Mouse (Mus musculus): ENCODE results near the gene Clspn. TPM values are rescaled to one million over a fixed set of nuclear protein-coding genes. Genes with fewer than 3 reads are reported as not detected.

The Clspn gene
- polyA plus RNA-seq, 1 experiment from 2014 or later: 6.5 TPM

GRCm38 (mm10) chr4:126576281-126576680 is 19.5 kb downstream of the Clspn start:
- Histone ChIP-seq H3K9ac (no peak overlapping the region), H3K4me2 (no peak overlapping the region), H3K27me3 (no peaks in the 10 kb centered on the region), H3K27ac (replicated peaks) (no peak overlapping the region), H3K4me3 (no peak overlapping the region), H3K4me1 (replicated peaks) (no peaks in the 10 kb centered on the region), H3K9me3 (no peaks in the 10 kb centered on the region), H3K36me3 (peaks cover 77% of the 10 kb centered on the region)
- no peak for ATAC-seq (ENCODE audit: low read depth)
- WGBS: 95% methylated on average over 5 of the region's 5 CpGs

- WGBS: 95% methylated on average over 3 of the region's 3 CpGs
- H3K27me3 ChIP-seq: no peaks in the 10 kb centered on the region
- H3K4me2 ChIP-seq: no peak overlapping the region
- H3K36me3 ChIP-seq: peaks cover 71% of the 10 kb centered on the region
- H3K4me3 ChIP-seq: no peak overlapping the region
- H3K9ac ChIP-seq: no peak overlapping the region
- no peaks in the 10 kb centered on the region for H3K4me1 ChIP-seq (replicated peaks)
- H3K9me3 ChIP-seq: no peaks in the 10 kb centered on the region
- ATAC-seq (ENCODE audit: low read depth): no peak
- H3K27ac ChIP-seq (replicated peaks): no peak overlapping the region
Observed at GRCm38 (mm10) chr4:126577920-126578319, 21.2 kb downstream of the Clspn start.

- Histone ChIP-seq H3K27ac (replicated peaks) (no peak overlapping the region), H3K36me3 (peaks cover 60% of the 10 kb centered on the region), H3K4me1 (replicated peaks) (no peaks in the 10 kb centered on the region), H3K27me3 (no peaks in the 10 kb centered on the region), H3K9me3 (no peaks in the 10 kb centered on the region), H3K9ac (no peak overlapping the region), H3K4me2 (no peak overlapping the region), H3K4me3 (no peak overlapping the region)
- ATAC-seq (ENCODE audit: low read depth): no peak
- WGBS: 87% methylated on average over 2 of the region's 2 CpGs
Observed at GRCm38 (mm10) chr4:126579077-126579476, 22.3 kb downstream of the Clspn start.

GRCm38 (mm10) chr4:126585739-126586138 is 29.0 kb downstream of the Clspn start:
- Histone ChIP-seq H3K4me2 (no peak overlapping the region), H3K27ac (replicated peaks) (no peak overlapping the region), H3K36me3 (peaks cover 38% of the 10 kb centered on the region), H3K27me3 (no peaks in the 10 kb centered on the region), H3K9ac (no peak overlapping the region), H3K4me3 (no peak overlapping the region), H3K9me3 (no peaks in the 10 kb centered on the region), H3K4me1 (replicated peaks) (no peaks in the 10 kb centered on the region)
- WGBS: 97% methylated on average over 13 of the region's 13 CpGs
- no peak for ATAC-seq (ENCODE audit: low read depth)

GRCm38 (mm10) chr4:126592039-126592438 is 35.3 kb downstream of the Clspn start:
- no peak for ATAC-seq (ENCODE audit: low read depth)
- 91% methylated on average over 6 of the region's 6 CpGs for WGBS
- no peaks in the 10 kb centered on the region for H3K4me1 ChIP-seq (replicated peaks)

GRCm38 (mm10) chr4:126599971-126600754 is 43.4 kb downstream of the Clspn start:
- Histone ChIP-seq H3K9me3 (no peaks in the 10 kb centered on the region), H3K4me3 (no peak overlapping the region), H3K27ac (replicated peaks) (no peak overlapping the region), H3K27me3 (peaks cover 17% of the 10 kb centered on the region), H3K4me1 (replicated peaks) (peaks cover 13% of the 10 kb centered on the region), H3K36me3 (no peaks in the 10 kb centered on the region), H3K4me2 (no peak overlapping the region), H3K9ac (no peak overlapping the region)
- 0 out of 2 replicates have a peak, but pooled peaks have one; percentile 56 for ATAC-seq (ENCODE audit: low read depth)
- WGBS: 31% methylated on average over 8 of the region's 8 CpGs

More at GRCm38 (mm10) chr4:126592039-126592438, 35.3 kb downstream of the Clspn start:
- H3K27me3 ChIP-seq: no peaks in the 10 kb centered on the region
- no peak overlapping the region for H3K4me2 ChIP-seq
- H3K27ac ChIP-seq (replicated peaks): no peak overlapping the region
- no peak overlapping the region for H3K4me3 ChIP-seq
- no peaks in the 10 kb centered on the region for H3K9me3 ChIP-seq
- H3K36me3 ChIP-seq: peaks cover 20% of the 10 kb centered on the region
- no peak overlapping the region for H3K9ac ChIP-seq

GRCm38 (mm10) chr4:126601597-126602444 is 45.1 kb downstream of the Clspn start:
- peaks cover 23% of the 10 kb centered on the region for H3K27me3 ChIP-seq
- H3K36me3 ChIP-seq: no peaks in the 10 kb centered on the region
- peaks cover 13% of the 10 kb centered on the region for H3K4me1 ChIP-seq (replicated peaks)
- 25% methylated on average over 19 of the region's 22 CpGs for WGBS
- ATAC-seq (ENCODE audit: low read depth): peak; percentile 87
- H3K9me3 ChIP-seq: no peaks in the 10 kb centered on the region
- H3K4me2 ChIP-seq: peak overlapping the region; percentile 46
- no peak overlapping the region for H3K4me3 ChIP-seq
- H3K27ac ChIP-seq (replicated peaks): no peak overlapping the region
- peak overlapping the region; percentile 52; the same call in 1 of the 2 replicates for H3K9ac ChIP-seq

- Histone ChIP-seq H3K27ac (replicated peaks) (no peak overlapping the region), H3K27me3 (peaks cover 23% of the 10 kb centered on the region), H3K4me3 (no peak overlapping the region), H3K4me2 (peak overlapping the region; percentile 46), H3K9me3 (no peaks in the 10 kb centered on the region), H3K4me1 (replicated peaks) (peaks cover 13% of the 10 kb centered on the region), H3K9ac (peak overlapping the region; percentile 52; the same call in 1 of the 2 replicates), H3K36me3 (no peaks in the 10 kb centered on the region)
- peak; percentile 64; the same call in 1 of the 2 replicates for ATAC-seq (ENCODE audit: low read depth)
- WGBS: 12% methylated on average over 6 of the region's 6 CpGs
Observed at GRCm38 (mm10) chr4:126602445-126602762, 45.7 kb downstream of the Clspn start.

- WGBS: 91% methylated on average over 2 of the region's 2 CpGs
- H3K9ac ChIP-seq: no peak overlapping the region
- peaks cover 13% of the 10 kb centered on the region for H3K4me1 ChIP-seq (replicated peaks)
- no peaks in the 10 kb centered on the region for H3K9me3 ChIP-seq
- no peak for ATAC-seq (ENCODE audit: low read depth)
- H3K27me3 ChIP-seq: peaks cover 30% of the 10 kb centered on the region
- no peak overlapping the region for H3K27ac ChIP-seq (replicated peaks)
- no peak overlapping the region for H3K4me2 ChIP-seq
- no peaks in the 10 kb centered on the region for H3K36me3 ChIP-seq
- H3K4me3 ChIP-seq: no peak overlapping the region
Observed at GRCm38 (mm10) chr4:126604141-126604540, 47.4 kb downstream of the Clspn start.

GRCm38 (mm10) chr4:126605751-126606150 is 49.0 kb downstream of the Clspn start:
- ATAC-seq (ENCODE audit: low read depth): no peak
- Histone ChIP-seq H3K9me3 (no peaks in the 10 kb centered on the region), H3K4me3 (no peak overlapping the region), H3K27ac (replicated peaks) (no peak overlapping the region), H3K36me3 (no peaks in the 10 kb centered on the region), H3K4me1 (replicated peaks) (peaks cover 18% of the 10 kb centered on the region), H3K27me3 (peaks cover 30% of the 10 kb centered on the region), H3K4me2 (no peak overlapping the region), H3K9ac (no peak overlapping the region)
- 86% methylated on average over 4 of the region's 4 CpGs for WGBS

- Histone ChIP-seq H3K27me3 (peaks cover 23% of the 10 kb centered on the region), H3K4me2 (peak within 1 kb of the TSS; percentile 79), H3K36me3 (peaks cover 9% of the 10 kb centered on the region), H3K9me3 (no peaks in the 10 kb centered on the region), H3K4me3 (peak within 1 kb of the TSS; percentile 58), H3K9ac (peak within 1 kb of the TSS; percentile 83), H3K27ac (replicated peaks) (peak within 1 kb of the TSS; percentile 35), H3K4me1 (replicated peaks) (0 out of 2 replicates have a peak, but pooled peaks cover 11% of the 10 kb centered on the region)
- peak; percentile 86 for ATAC-seq (ENCODE audit: low read depth)
- under 1% methylated on average over 48 of the region's 48 CpGs for WGBS
Observed at GRCm38 (mm10) chr4:126609606-126610181, 53.0 kb downstream of the Clspn start, which contains the start of gene 5730409E04Rik. TSS of gene 5730409E04Rik (plus strand) at chr4:126609818.

GRCm38 (mm10) chr4:126611991-126612390 is 55.3 kb downstream of the Clspn start:
- no peaks in the 10 kb centered on the region for H3K9me3 ChIP-seq
- H3K4me1 ChIP-seq (replicated peaks): 0 out of 2 replicates have a peak, but pooled peaks cover 11% of the 10 kb centered on the region
- H3K4me3 ChIP-seq: no peak overlapping the region
- no peak for ATAC-seq (ENCODE audit: low read depth)
- H3K27me3 ChIP-seq: peaks cover 22% of the 10 kb centered on the region
- peaks cover 9% of the 10 kb centered on the region for H3K36me3 ChIP-seq
- H3K4me2 ChIP-seq: no peak overlapping the region
- 93% methylated on average over 17 of the region's 17 CpGs for WGBS
- no peak overlapping the region for H3K9ac ChIP-seq
- H3K27ac ChIP-seq (replicated peaks): no peak overlapping the region
